Mouse (Mus musculus): ENCODE measurements around the gene Oprl1.

The Oprl1 gene

GRCm38 (mm10) chr2:181714903-181715326 is at the start of gene Oprl1:
Gene Oprl1 (plus strand): TSS chr2:181715016.
- DNase-seq (ENCODE audit: low read depth, low spot score), result no peak

DNA sequence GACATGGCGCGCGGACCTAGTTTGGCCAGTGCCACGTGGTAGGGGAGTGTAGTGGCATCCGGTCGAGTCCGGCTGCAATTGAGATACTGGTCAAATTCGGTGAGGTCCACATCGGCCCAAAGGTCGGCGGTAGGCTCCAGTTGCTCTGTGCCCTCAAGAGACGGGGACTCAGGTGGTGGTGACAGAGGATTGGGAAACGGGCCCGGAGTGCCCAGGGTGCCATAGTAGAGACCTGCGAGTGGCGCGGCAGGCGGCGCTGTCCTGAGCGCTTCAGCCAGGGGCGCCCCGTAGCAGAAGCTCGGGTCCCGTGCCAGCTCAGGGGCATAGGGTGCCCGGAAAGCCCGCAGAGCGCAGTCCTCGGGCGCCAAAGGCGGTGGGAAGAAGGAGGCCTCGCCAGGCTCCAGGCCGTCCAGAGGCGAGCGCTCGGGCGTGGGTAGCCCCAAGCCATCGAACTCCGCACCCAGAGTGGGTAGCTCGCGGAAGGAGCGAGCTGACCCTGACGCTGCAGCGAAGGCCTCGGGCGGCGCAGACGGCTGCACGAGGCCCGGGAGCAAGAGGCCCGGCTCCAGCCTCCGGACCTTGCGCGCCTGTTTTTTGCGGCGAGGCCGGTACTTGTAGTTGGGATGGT is 44.4 kb upstream of the Oprl1 start:
- no peak for DNase-seq (ENCODE audit: low read depth, low spot score)

DNA sequence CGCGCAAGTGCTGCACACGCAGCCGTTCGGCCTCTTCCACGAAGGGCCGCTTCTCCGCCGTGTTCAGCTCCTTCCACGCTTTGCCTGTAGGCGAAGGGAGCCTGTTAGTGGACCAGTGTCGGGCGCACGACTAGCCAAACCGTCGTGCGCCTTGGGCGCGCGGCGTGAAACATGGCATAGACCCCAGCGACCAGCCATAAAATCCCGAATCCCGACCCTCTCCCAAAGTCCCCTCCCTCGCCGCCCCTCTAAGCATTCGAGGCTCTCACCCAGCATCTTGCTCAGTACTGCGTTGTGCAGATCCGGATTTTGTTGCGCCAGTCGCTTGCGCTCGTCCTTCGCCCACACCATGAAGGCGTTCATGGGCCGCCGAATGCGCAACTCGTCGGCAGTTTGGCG is 43.9 kb upstream of the Oprl1 start:
- no peak for DNase-seq (ENCODE audit: low read depth, low spot score)

- no peak for DNase-seq (ENCODE audit: low read depth, low spot score)
Observed at GRCm38 (mm10) chr2:181671326-181671725, 43.5 kb upstream of the Oprl1 start, which contains the start of gene Sox18. Gene Sox18 (minus strand): TSS chr2:181671640.

- DNase-seq (ENCODE audit: low read depth, low spot score), result no peak
Observed at GRCm38 (mm10) chr2:181671984-181672383, 42.8 kb upstream of the Oprl1 start.

DNA sequence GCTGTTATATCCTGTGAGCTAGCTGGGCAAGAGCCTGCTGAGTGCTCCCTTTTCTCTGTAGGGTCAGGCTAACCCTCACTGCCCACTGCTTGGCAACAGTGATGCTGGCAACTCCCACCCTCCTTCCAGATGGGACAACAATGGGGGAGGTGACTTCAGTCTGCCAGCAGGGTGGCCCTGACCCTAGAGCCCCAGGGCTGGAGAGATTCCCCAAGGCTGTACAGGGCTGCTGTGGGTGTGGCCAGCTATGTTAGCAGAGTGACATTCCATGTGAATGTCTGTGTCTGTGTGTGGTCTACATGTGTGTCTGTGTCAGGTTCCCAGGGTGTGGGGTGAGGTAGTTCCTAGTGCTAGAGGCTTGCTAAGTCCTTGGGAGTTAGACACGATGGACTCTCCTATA is 41.3 kb upstream of the Oprl1 start:
- no peak for DNase-seq (ENCODE audit: low read depth, low spot score)

- no peak for DNase-seq (ENCODE audit: low read depth, low spot score)
Observed at GRCm38 (mm10) chr2:181674934-181675333, 39.9 kb upstream of the Oprl1 start.

DNA sequence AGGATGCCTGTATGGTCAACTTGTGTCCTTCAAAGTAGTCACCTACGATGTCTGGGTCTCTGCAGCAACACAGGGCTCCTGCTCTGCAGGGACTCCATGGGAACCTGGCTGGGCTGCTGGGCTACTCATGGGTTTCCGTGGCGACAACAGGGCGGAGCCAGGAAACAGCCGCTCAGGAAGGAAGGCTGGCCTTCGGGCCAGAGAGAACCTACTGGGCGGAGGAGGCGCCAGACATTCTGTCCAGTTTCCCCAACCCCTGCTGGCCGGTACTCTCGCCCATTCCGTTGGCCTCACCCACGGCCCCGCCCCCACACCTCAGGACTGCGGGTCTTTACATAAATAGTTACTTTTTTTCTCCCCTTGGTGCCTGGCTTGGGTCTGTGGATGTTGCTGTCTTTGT is 39.4 kb upstream of the Oprl1 start:
- DNase-seq (ENCODE audit: low read depth, low spot score), result no peak

- no peak for DNase-seq (ENCODE audit: low read depth, low spot score)
Observed at GRCm38 (mm10) chr2:181676424-181676823, 38.4 kb upstream of the Oprl1 start.

GRCm38 (mm10) chr2:181677096-181677754 is 37.6 kb upstream of the Oprl1 start:
- no peak for DNase-seq (ENCODE audit: low read depth, low spot score)

- DNase-seq (ENCODE audit: low read depth, low spot score), result no peak
Observed at GRCm38 (mm10) chr2:181677755-181678098, 37.1 kb upstream of the Oprl1 start.

DNA sequence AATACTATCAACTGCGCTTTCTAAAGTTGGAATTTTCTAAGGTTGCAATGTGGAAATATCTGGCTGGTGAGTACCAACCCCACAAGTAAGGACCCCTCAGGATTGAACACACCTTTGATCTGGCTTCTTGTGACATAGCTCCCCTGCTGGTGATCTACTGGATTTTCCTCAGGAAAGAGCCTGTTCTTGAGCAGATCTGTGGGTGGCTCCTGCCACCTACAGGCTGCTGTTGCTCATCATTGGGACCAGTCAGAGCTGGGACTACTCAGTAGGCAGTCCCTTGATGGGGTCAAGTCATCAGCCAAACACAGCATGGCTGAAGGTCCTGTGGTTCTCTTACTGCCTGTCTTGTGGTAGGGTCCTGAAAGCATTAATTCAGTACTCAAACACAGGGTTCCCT is 36.0 kb upstream of the Oprl1 start:
- no peak for DNase-seq (ENCODE audit: low read depth, low spot score)

GRCm38 (mm10) chr2:181679951-181680715 is 34.7 kb upstream of the Oprl1 start, which contains the start of gene Tcea2:
Gene Tcea2 (plus strand): TSS chr2:181680310.
- no peak for DNase-seq (ENCODE audit: low read depth, low spot score)

GRCm38 (mm10) chr2:181680716-181681117 is 34.1 kb upstream of the Oprl1 start:
- DNase-seq (ENCODE audit: low read depth, low spot score), result no peak

DNA sequence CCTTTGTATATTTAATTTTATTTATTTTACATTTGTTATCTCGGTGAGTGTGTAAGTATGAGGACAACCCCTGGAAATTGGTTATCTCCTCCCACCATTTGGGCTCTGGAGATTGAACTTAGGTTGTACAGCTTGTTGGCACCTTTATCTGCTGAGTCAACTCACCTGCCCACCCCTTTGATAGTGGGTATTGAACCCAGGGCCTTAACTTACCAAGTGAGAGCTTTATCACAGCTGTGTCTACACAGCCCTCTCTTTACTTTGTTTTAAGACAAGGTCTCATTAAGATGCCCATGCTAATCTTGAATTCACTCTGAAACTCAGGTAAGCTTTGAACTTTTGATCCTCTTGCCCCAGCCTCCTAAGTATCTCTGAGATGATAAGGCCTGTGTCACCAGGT is 32.8 kb upstream of the Oprl1 start:
- no peak for DNase-seq (ENCODE audit: low read depth, low spot score)

- no peak for DNase-seq (ENCODE audit: low read depth, low spot score)
Observed at GRCm38 (mm10) chr2:181683381-181683780, 31.4 kb upstream of the Oprl1 start.

- no peak for DNase-seq (ENCODE audit: low read depth, low spot score)
Observed at GRCm38 (mm10) chr2:181684713-181685112, 30.1 kb upstream of the Oprl1 start.

DNA sequence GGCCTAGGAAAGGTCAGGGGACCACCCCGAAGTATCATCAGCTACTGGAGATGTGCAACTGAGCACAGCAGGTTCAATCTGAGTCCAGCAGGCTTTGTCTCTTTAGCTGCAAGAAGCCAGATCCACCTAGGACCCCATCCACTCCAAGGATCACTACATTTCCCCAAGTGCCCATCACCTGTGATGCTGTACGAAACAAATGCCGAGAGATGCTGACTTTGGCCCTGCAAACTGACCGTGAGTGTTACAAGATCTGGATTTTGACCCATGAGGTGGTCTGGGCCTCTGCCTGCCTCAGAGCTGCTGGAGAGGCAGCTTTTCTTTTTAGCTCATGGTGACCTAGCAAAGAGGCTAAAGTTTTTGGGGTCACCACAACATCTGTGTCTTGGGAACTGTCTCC is 29.1 kb upstream of the Oprl1 start:
- no peak for DNase-seq (ENCODE audit: low read depth, low spot score)

DNA sequence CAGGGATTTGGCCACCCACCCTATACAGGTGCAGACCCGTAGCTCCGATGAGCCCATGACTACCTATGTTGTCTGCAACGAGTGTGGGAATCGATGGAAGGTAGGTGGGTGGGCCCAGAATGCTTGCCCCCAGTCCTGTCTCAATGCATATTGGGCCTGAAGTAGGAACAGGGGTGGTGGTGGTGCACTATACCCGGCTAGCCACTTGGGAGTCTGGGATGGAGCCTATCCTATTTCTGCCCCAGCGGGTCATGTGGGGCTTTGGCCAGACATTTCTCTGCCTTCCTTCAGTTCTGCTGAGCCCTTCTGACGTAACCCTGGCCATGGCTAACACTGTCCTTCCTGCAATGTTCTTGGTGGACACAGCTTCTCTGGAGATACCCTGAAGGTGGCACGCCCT is 27.2 kb upstream of the Oprl1 start:
- DNase-seq (ENCODE audit: low read depth, low spot score), result no peak

GRCm38 (mm10) chr2:181689466-181690160 is 25.2 kb upstream of the Oprl1 start:
- no peak for DNase-seq (ENCODE audit: low read depth, low spot score)

DNA sequence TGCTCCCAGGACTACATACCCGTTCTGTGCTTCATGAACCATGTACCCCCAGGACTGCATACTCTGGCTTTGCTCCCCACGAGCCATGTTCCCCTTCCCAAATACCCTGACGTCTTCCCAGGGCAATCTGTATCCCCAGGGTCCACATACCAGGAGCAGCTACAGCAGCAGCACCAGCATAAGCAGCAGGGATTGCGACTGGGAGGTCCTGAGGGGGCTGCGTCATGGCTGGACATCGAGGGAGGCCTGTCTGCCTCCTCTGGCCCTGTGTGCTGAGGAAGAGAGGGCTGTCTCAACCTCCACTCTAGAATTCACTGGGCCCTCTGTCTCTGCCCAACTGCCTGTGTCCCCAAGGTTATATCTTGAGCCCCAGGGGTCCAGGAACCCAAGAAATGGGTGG is 23.7 kb upstream of the Oprl1 start:
- no peak for DNase-seq (ENCODE audit: low read depth, low spot score)

- no peak for DNase-seq (ENCODE audit: low read depth, low spot score)
Observed at GRCm38 (mm10) chr2:181691571-181691970, 23.2 kb upstream of the Oprl1 start.

Measured in WW6 (cell line).